Mouse (Mus musculus) left cerebral cortex, adult 2 months (tissue): ENCODE results near the gene Slc35d2. TPM values are rescaled to one million over a fixed set of nuclear protein-coding genes. Genes with fewer than 3 reads are reported as not detected.

ENCODE experiments used
- DNase-seq, 2 experiments: peaks; one replicate each; pipeline ENCODE4 v3.0.0; 2021 to 2022; ENCODE audit warnings: low spot score in 2 of 2, mixed read lengths in 1 of 2; ENCODE audit errors: extremely low spot score in 1 of 2
- H3K27ac ChIP-seq: fragments of 200-600 bp; 2 replicates; pipeline ENCODE4 v1.8.1; 2022
- H3K4me3 ChIP-seq: fragments of 200-600 bp; 2 replicates; pipeline ENCODE4 v1.8.1; 2022
- CTCF ChIP-seq: fragments of 200-600 bp; IDR thresholded peaks from 2 replicates; pipeline ENCODE4 v1.8.1; 2022; ENCODE audit warnings: antibody characterized with exemption, mild to moderate bottlenecking, moderate library complexity
- intact Hi-C: fragments of 180-260 bp; cut with DNase I; formaldehyde crosslinking; loops from one replicate; pipeline ENCODE4 v1.15.1; 2025
- long read RNA-seq, 2 experiments: library from polyadenylated mRNA; stranded (forward); transcript quantifications; one replicate each; pipeline ENCODE4 v2.0.0; 2021; ENCODE audit warnings: borderline mapping rate in 2 of 2
- total RNA-seq, 2 experiments: library from RNA; stranded (reverse); gene quantifications; 2 replicates each; pipeline ENCODE4 v1.2.3; 2021

Gene Slc35d2
- under 1 TPM; 0.41 to 0.84 TPM for total RNA-seq
- long read RNA-seq, experiment 1, partial matches to known transcripts = 0 of 2 reads
- long read RNA-seq, experiment 1, other reads (novel, unspliced or antisense) = 1 of 2 reads
- long read RNA-seq, experiment 2, partial matches to known transcripts = 0 of 2 reads
- long read RNA-seq, experiment 2, other reads (novel, unspliced or antisense) = 1 of 2 reads

DNA sequence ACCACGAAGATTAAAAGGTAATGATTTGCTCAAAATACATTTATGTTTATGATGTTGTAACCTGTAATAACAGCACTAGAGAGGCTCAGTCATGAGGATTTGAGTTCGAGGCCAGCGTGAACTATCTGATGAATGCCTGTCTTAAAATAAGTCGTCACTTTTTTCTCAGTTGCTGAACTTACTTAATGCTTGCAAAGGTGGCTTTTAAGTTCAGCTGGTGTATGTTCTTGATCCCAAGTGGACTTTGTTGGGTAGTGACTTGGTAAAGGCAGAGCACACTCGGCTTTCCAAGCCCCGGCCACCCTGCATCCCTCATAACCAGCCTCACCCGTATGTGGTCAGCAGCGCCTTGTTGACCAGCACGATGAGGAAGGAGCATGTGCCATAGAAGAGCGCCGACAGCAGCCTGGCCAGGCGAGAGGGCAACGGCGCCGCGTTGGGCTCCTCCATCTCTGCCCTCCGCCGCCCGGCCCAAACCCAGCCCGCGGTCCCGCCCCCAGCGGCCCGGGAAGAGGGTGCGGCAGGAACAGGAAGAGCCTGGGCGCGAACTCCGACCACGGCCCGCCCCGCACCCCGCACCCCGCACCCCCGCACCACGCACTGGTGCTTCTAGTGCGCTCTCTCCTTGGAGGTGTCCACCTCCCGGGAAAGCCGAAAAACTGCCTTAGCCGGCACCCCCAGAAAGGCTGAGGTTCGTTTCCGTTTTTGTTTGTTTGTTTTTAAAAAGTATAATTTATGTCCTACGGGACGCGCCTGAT, at the start of gene Slc35d2:
Gene Slc35d2, minus strand, starts transcription at position 511 of the 758 bp plus-strand sequence.
- Histone ChIP-seq H3K27ac (peak within 1 kb of the TSS; percentile 58), H3K4me3 (peak within 1 kb of the TSS; percentile 54)
- intact Hi-C loops = no loop called here
- DNase-seq = peak; percentile 20 to 28
- no peak; the same call in 1 of the 2 replicates for TF ChIP-seq CTCF

DNA sequence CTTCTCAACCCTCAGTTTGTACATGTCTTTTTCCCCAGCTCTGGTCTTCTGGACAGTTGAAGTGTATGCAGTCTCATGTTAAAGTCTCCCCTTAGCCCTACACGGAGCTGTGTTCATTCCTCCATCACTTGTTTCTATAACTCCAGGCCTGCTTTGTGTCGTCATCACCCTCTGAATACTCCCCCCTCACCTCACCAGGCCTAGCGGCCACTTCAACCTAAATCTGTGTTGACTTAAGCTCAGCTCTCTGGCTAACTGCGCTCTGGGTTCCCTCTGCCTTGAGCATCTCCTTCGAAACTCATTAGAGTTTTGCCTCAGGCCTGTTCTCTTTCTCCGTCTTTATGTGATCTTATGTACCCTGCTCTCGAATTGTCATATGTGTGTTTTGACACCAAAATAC, 48.8 kb upstream of the Slc35d2 start:
- no peak for DNase-seq
- Histone ChIP-seq H3K4me3 (no peak overlapping the region), H3K27ac (no peak overlapping the region)
- intact Hi-C loops = loop anchor here (10.0 kb wide), 1 partner anchor 257 kb away; the partner anchor contains the start of gene Cdk20
- TF ChIP-seq CTCF = no peak

DNA sequence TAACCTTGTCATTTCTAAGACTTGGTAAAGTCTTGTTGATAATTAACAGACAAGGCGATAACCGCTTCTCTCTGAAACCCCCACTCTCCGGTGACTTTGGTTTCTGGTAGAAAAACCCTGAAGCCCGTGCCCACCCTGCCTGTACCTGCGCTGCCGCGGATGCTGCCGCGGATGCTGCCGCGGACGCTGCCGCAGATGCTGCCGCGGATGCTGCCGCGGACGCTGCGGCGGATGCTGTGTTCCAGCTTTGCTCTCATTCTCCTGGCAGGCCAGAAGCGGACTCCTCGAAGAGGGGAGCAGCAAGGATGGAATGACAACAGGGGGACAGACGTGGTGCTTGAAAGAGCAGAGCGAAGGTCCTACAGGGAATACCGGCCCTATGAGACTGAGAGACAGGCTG, 40.6 kb upstream of the Slc35d2 start:
- no peak for TF ChIP-seq CTCF

DNA sequence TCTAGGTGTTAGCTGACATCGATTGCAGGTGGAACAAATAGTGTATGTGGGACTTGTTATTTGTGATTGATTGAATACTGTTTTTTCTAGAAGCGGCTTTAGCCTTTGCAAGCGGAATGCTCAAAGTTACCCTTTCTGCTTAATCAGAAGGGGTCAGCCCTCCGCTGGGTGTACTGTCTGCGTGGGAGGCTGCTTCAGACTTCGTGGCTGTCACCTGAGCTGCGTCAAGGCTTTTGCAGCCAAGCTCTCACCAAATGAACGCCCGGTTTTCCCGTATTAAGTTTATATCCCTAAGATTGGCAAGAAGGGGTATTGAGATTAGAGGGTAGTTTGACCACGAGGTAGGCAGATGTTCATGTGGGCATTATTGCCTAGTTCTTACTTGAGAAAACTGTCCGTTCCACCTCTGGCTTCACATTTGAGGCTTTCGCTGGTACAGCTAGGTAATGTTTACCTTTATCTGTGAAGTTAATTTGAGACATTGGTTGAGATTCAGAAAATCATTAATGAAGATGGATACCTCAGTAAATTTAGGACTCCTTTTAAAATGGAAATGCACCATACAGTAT, 34.1 kb upstream of the Slc35d2 start:
- DNase-seq = no peak
- peak overlapping the region; percentile 85 for H3K4me3 ChIP-seq
- H3K27ac ChIP-seq = peak overlapping the region; percentile 26; the same call in 1 of the 2 replicates
- intact Hi-C loops = loop anchor here (5.0 kb wide), 1 partner anchor 209 kb away; the partner anchor contains the start of gene Ctsl
- no peak for TF ChIP-seq CTCF

More for the DNA sequence above, 40.6 kb upstream of the Slc35d2 start:
- Histone ChIP-seq H3K27ac (no peak overlapping the region), H3K4me3 (no peak overlapping the region)
- DNase-seq = no peak
- intact Hi-C loops = loop anchor here (10.0 kb wide), 1 partner anchor 265 kb away; the partner anchor contains the start of gene Cdk20

DNA sequence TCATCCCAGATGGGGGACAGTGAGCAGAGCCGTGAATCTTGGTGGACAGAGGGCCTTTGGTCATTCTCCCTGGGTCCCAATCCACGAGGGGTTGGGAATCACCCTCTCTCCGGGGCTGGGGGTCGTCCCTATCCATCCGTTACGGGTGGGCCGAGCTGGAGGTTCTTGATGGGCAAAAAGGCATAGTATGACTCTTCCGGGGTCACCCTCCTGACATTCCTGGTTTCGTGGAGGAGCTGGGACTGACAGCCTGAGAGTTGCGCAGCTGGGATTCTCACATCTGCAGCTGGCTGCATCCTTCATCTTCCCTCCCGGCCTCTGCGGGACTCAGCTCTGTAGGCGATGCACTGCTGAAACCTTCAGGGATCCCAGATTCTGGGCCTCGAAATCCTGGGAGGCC, 33.5 kb upstream of the Slc35d2 start:
- intact Hi-C loops = loop anchor here (5.0 kb wide), 1 partner anchor 210 kb away; the partner anchor contains the start of gene Ctsl
- Histone ChIP-seq H3K4me3 (peak overlapping the region; percentile 85), H3K27ac (peak overlapping the region; percentile 86)
- no peak for TF ChIP-seq CTCF
- DNase-seq = peak; percentile 31 to 32

DNA sequence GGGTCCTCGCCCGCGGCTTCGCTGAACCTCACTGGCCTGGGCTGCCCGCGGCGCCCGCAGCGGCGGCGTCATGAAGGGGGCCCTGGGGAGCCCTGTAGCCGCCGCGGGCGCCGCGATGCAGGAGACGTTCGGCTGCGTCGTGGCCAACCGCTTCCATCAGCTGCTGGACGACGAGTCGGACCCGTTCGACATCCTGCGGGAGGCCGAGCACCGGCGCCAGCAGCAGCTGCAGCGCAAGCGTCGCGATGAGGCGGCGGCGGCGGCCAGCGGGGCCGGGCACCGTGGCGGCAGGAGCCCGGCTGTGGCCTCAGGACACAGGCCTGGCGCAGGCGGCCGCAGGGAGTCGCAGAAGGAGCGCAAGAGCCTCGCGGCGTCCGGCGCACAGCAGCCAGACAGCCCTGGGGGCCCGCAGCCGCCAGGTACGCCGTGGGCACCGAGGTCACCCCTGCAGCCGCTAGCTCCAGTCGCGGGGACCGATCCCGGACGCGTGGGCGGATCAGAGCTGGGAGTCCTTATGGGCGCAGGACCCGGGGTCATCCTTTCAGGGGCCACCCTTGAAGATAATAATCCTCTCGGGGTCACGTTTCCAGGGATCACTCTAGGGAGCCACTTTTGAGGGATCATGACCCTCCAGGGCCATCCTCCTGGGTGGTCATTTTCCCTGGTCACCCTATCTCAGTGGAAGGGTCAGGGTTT, 32.9 kb upstream of the Slc35d2 start:
- peak; percentile 57 to 58 for DNase-seq
- intact Hi-C loops = loop anchor here (1.0 to 5.0 kb wide), 2 partner anchors 9 to 210 kb away; partner anchors contain the start of genes Ctsl and Zfp367

DNA sequence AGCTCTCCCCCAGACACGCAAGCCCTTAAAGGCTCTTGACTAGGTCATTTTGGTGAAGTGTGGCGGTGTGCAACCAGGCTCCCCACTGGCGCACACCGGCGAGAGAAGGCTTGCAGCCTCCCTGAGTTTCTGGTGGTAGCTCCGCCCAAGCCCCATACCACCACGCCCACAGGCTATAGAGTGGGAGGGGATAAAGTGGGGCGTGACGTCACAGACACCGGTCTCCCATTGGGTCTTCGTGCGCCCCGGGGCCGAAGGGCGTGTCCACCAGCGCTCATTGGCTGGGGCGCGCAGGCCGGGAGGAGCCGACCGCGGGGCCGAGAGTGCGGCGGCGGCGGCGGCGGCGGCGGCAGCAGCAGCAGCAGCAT, 32.4 kb upstream of the Slc35d2 start, which contains the start of gene Habp4:
Gene Habp4, plus strand, starts transcription at position 277 of the 368 bp plus-strand sequence.
- intact Hi-C loops = loop anchor here (1.0 to 5.0 kb wide), 2 partner anchors 8 to 211 kb away; partner anchors contain the start of genes Ctsl and Zfp367
- peak; percentile 98 to 99 for DNase-seq
- TF ChIP-seq CTCF = no peak
- H3K4me3 ChIP-seq = peak within 1 kb of the TSS; percentile 85
- peak within 1 kb of the TSS; percentile 86 for H3K27ac ChIP-seq

More for the DNA sequence above, 32.9 kb upstream of the Slc35d2 start:
- Histone ChIP-seq H3K4me3 (peak overlapping the region; percentile 85), H3K27ac (peak overlapping the region; percentile 86)
- no peak for TF ChIP-seq CTCF

DNA sequence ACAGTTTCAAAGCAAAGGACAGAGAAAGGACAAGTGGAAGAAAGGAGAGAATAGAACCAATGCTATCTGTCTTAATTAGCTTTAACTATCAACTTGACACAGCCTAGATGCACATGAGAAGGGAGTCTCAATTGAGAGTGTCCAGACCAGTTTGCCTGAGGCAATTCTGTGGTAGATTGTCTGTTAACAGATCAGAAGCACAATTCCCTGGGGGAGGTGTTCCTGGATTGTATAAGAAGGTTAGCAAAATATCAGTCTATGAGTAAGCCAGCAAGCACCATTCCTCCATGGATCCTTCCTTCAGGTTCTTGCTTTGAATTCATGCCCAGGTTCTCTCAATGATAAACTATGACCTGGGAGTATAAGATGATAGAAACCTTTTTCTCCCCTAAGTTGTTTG, 27.8 kb upstream of the Slc35d2 start:
- Histone ChIP-seq H3K4me3 (no peak overlapping the region), H3K27ac (no peak overlapping the region)
- no peak for TF ChIP-seq CTCF
- intact Hi-C loops = loop anchor here (10.0 kb wide), 1 partner anchor 592 kb away; no protein-coding TSS in a partner anchor
- no peak for DNase-seq

DNA sequence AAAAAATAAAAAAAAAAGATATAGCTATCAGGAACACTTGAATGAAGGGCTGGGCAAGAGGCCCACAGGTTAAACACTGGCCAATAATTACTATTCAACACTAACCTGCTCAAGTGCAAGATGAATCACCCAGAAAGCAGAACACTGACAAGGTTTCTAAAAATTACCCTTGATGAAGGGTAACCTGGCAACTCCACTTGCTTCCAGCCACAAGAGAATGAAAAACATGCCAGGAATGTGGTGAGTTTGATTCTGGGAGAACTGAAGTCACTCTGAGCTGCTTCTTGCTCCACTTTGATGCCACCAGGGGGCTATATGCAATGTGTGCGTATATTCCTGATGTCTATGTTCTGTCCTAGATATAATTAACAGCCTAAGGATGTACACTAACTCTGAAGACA, 26.0 kb upstream of the Slc35d2 start:
- DNase-seq = no peak
- peak; percentile 37 for TF ChIP-seq CTCF
- Histone ChIP-seq H3K4me3 (no peak overlapping the region), H3K27ac (no peak overlapping the region)
- intact Hi-C loops = loop anchor here (10.0 kb wide), 1 partner anchor 590 kb away; no protein-coding TSS in a partner anchor

DNA sequence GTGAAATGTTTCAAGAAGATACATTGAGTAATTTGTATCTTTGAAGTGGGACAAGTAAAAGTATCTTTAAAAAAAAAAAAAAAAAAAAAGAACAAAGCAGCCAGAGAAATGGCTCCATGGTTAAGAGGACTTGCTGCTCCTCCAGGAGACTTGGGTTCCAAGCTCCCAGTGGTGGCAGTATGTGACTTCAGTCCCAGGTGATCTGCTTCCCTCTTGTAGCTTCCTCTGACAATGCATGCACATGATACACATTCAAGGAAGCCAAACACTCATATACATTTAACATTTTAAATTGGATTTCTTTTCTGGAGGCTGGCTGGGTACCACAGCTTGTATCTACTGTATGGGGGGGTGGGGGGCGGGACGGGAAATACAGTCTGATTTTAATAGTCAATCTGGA, 25.5 kb upstream of the Slc35d2 start:
- no peak for TF ChIP-seq CTCF
- Histone ChIP-seq H3K27ac (no peak overlapping the region), H3K4me3 (no peak overlapping the region)
- intact Hi-C loops = loop anchor here (10.0 kb wide), 1 partner anchor 590 kb away; no protein-coding TSS in a partner anchor
- no peak for DNase-seq

DNA sequence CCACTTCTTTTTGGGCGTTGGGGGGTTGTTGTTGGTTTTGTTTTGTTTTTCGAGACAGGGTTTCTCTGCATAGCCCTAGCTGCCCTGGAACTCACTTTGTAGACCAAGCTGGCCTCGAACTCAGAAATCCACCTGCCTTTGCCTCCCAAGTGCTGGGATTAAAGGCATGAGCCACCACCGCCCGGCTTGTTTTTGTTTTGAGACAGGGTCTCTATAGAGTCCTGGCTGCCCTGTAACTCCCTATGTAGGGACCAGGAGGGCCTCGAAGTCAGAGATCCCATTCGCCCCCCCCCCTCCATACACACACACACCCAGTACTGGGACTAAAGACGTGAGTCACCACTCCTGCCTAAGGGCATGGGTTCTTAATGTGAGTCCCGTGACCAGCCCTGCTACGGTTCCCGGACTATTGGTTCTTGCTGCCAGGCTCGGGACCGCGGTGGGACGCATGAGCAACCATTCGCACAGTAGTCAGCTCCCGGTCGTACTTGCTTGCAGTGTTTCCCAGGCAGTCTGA, 24.6 kb upstream of the Slc35d2 start:
- peak overlapping the region; percentile 65 for H3K4me3 ChIP-seq
- intact Hi-C loops = loop anchor here (1.0 to 10.0 kb wide), 2 partner anchors 7 to 589 kb away; partner anchors contain the start of gene Habp4
- no peak overlapping the region for H3K27ac ChIP-seq
- no peak for DNase-seq
- TF ChIP-seq CTCF = no peak
